Mouse (Mus musculus) skeletal muscle tissue, postnatal 0 days (tissue): Measurements from ENCODE around the gene Rpf2. TPM values are rescaled to one million over a fixed set of nuclear protein-coding genes. Genes with fewer than 3 reads are reported as not detected.

Experiments
- polyA plus RNA-seq: library from polyadenylated mRNA; unstranded; fragments of >200 nt; fragmentation: Nextera tagmentation; extraction: Ambion mirVana; gene quantifications from 2 replicates; pipeline ENCODE4 v1.2.1, GENCODE M21; 2015

Gene Rpf2
- 28.3 and 30.3 TPM in 2 replicates for polyA plus RNA-seq

GRCm38 (mm10) chr10:40246374-40247165 is at the start of gene Rpf2:
Rpf2 (minus strand) TSS chr10:40247036.

GRCm38 (mm10) chr10:40257414-40258255 is 10.8 kb upstream of the Rpf2 start, which contains the start of gene Gtf3c6:
Gtf3c6 (minus strand) TSS chr10:40258108.

Other genes starting within 250 kb of the Rpf2 start
- gene Mfsd4b1, start 221.8 kb downstream of the Rpf2 start, polyA plus RNA-seq, result 0.56 and 1.2 TPM in 2 replicates
- 12.0 and 15.3 TPM in 2 replicates for gene Slc16a10, start 104.8 kb downstream of the Rpf2 start, polyA plus RNA-seq
- 41.0 and 46.7 TPM in 2 replicates for gene Gtf3c6, start 11.1 kb upstream of the Rpf2 start, polyA plus RNA-seq
- 15.1 and 17.7 TPM in 2 replicates for gene Amd1, start 55.1 kb upstream of the Rpf2 start, polyA plus RNA-seq
- 2.3 and 2.4 TPM in 2 replicates for gene Cdk19, start 92.5 kb upstream of the Rpf2 start, polyA plus RNA-seq